Mouse (Mus musculus) myocyte (in vitro differentiated cells): Measurements from ENCODE around the gene Kcnip2.

Source experiments
- MAX ChIP-seq: IDR thresholded peaks from one replicate; pipeline ENCODE4 v1.6.1; 2011; ENCODE audit warnings: low read depth, mild to moderate bottlenecking, control low read depth
- POLR2A ChIP-seq: IDR thresholded peaks from one replicate; pipeline ENCODE4 v1.6.1; 2011; ENCODE audit warnings: low read depth, mild to moderate bottlenecking, control low read depth, moderate library complexity; ENCODE audit not compliant: insufficient read length

DNA sequence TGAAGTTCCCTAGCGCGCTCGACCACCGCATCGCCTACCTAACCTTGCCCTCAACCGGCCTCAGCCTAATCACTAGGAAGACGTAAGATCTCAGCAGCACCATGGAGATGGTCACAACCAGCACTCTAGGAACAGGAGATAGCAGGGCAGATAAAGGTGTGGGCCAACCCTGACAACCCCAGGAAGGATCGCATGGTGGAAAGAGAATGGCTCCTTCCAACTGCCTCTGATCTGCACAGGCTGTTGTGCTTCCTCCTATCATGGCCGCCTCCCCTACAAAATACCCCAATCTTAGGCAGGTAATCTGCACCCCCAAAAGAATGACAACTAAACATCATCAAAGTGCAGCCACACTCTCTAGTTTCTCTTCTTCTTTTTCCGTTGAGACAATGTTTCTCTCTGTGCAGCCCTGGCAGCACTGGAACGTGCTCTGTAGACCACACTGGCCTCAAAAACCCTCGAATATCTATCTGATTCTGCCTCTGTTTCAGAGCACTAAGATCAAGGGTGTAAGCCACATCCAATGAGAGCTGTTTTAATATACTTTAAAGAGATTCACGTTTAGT, 35.4 kb downstream of the Kcnip2 start:
- TF ChIP-seq POLR2A, result no peak
- no peak for TF ChIP-seq MAX
